Mouse (Mus musculus) forebrain, embryonic 12.5 days (tissue): ENCODE measurements around the gene Spats2. TPM values are rescaled to one million over a fixed set of nuclear protein-coding genes. Genes with fewer than 3 reads are reported as not detected.

Experiments
- ATAC-seq: fragments of 200-750 bp; cut with Nextera tagmentation; 2 replicates; pipeline ENCODE4 v1.8.0; 2017; ENCODE audit warnings: moderate TSS enrichment; ENCODE audit not compliant: low FRiP score
- H3K27ac ChIP-seq: fragments of 300-500 bp; sonication (generic); 2 replicates; pipeline ENCODE4 v1.5.1; 2016; ENCODE audit warnings: mild to moderate bottlenecking
- H3K27me3 ChIP-seq: fragments of 300-500 bp; sonication (generic); 2 replicates; pipeline ENCODE4 v1.6.1; 2016; ENCODE audit warnings: mild to moderate bottlenecking
- H3K36me3 ChIP-seq: fragments of 300-500 bp; sonication (generic); replicated peaks from 2 replicates; pipeline ENCODE4 v1.6.1; 2016; ENCODE audit warnings: mild to moderate bottlenecking
- H3K4me1 ChIP-seq: fragments of 300-500 bp; sonication (generic); 2 replicates; pipeline ENCODE4 v1.6.1; 2016
- H3K4me2 ChIP-seq: fragments of 300-500 bp; sonication (generic); 2 replicates; pipeline ENCODE4 v1.6.1; 2016; ENCODE audit warnings: mild to moderate bottlenecking, moderate library complexity
- H3K4me3 ChIP-seq: fragments of 300-500 bp; sonication (generic); replicated peaks from 2 replicates; pipeline ENCODE4 v1.5.1; 2016; ENCODE audit warnings: mild to moderate bottlenecking
- H3K9ac ChIP-seq: fragments of 300-500 bp; sonication (generic); 2 replicates; pipeline ENCODE4 v1.6.1; 2016; ENCODE audit warnings: mild to moderate bottlenecking
- H3K9me3 ChIP-seq: fragments of 300-500 bp; sonication (generic); 2 replicates; pipeline ENCODE4 v1.6.1; 2016
- WGBS: fragments of 180-500 bp; shearing (Covaris S2); methylation state at CpG from one replicate; pipeline ENCODE4 v1.1.7; 2016; 5-methylcytosine and 5-hydroxymethylcytosine counted together
- polyA plus RNA-seq: library from polyadenylated mRNA; unstranded; fragments of >200 nt; fragmentation: Nextera tagmentation; extraction: Ambion mirVana; gene quantifications from 2 replicates; pipeline ENCODE4 v1.2.1, GENCODE M21; 2016

The Spats2 gene
- polyA plus RNA-seq, 1 experiment from 2014 or later, result 69.8 TPM

- H3K36me3 ChIP-seq, result peaks cover 46% of the 10 kb centered on the region
- H3K27ac ChIP-seq, result no peak overlapping the region
- H3K27me3 ChIP-seq, result no peaks in the 10 kb centered on the region
- H3K9ac ChIP-seq, result no peak overlapping the region
- WGBS, result 96% methylated on average over 6 of the region's 6 CpGs
- H3K9me3 ChIP-seq, result no peaks in the 10 kb centered on the region
- H3K4me2 ChIP-seq, result no peak overlapping the region
- ATAC-seq, result no peak
- H3K4me3 ChIP-seq, result no peak overlapping the region
- no peaks in the 10 kb centered on the region for H3K4me1 ChIP-seq
Observed at GRCm38 (mm10) chr15:99172131-99172530, 46.4 kb downstream of the Spats2 start.

GRCm38 (mm10) chr15:99179639-99180038 lies 53.9 kb downstream of the Spats2 start:
- Histone ChIP-seq H3K4me3 (no peak overlapping the region), H3K27me3 (no peaks in the 10 kb centered on the region), H3K9me3 (no peaks in the 10 kb centered on the region), H3K4me2 (no peak overlapping the region), H3K36me3 (peaks cover 71% of the 10 kb centered on the region), H3K4me1 (no peaks in the 10 kb centered on the region), H3K9ac (no peak overlapping the region), H3K27ac (no peak overlapping the region)
- 86% methylated on average over 1 of the region's 2 CpGs for WGBS
- ATAC-seq, result no peak

- WGBS, result 94% methylated on average over 9 of the region's 9 CpGs
- no peak for ATAC-seq
Observed at GRCm38 (mm10) chr15:99184217-99184914, 58.6 kb downstream of the Spats2 start.

GRCm38 (mm10) chr15:99194358-99194757 lies 68.6 kb downstream of the Spats2 start:
- Histone ChIP-seq H3K4me3 (no peak overlapping the region), H3K27me3 (no peaks in the 10 kb centered on the region), H3K9me3 (no peaks in the 10 kb centered on the region), H3K27ac (no peak overlapping the region), H3K36me3 (peaks cover 34% of the 10 kb centered on the region), H3K9ac (no peak overlapping the region), H3K4me1 (peaks cover 20% of the 10 kb centered on the region), H3K4me2 (no peak overlapping the region)
- 85% methylated on average over 10 of the region's 10 CpGs for WGBS
- no peak for ATAC-seq

More at GRCm38 (mm10) chr15:99184217-99184914, 58.6 kb downstream of the Spats2 start:
- Histone ChIP-seq H3K4me3 (no peak overlapping the region), H3K9ac (no peak overlapping the region), H3K36me3 (peaks cover 78% of the 10 kb centered on the region), H3K9me3 (no peaks in the 10 kb centered on the region), H3K27ac (no peak overlapping the region), H3K4me1 (no peaks in the 10 kb centered on the region), H3K4me2 (no peak overlapping the region), H3K27me3 (no peaks in the 10 kb centered on the region)

- H3K36me3 ChIP-seq, result peaks cover 37% of the 10 kb centered on the region
Observed at GRCm38 (mm10) chr15:99195043-99195442, 69.3 kb downstream of the Spats2 start.

GRCm38 (mm10) chr15:99198761-99199160 lies 73.0 kb downstream of the Spats2 start:
- Histone ChIP-seq H3K4me1 (peaks cover 20% of the 10 kb centered on the region), H3K27me3 (no peaks in the 10 kb centered on the region), H3K27ac (no peak overlapping the region), H3K9me3 (no peaks in the 10 kb centered on the region), H3K4me2 (no peak overlapping the region), H3K4me3 (no peak overlapping the region), H3K36me3 (peaks cover 34% of the 10 kb centered on the region), H3K9ac (no peak overlapping the region)
- no peak for ATAC-seq

More at GRCm38 (mm10) chr15:99195043-99195442, 69.3 kb downstream of the Spats2 start:
- Histone ChIP-seq H3K4me3 (no peak overlapping the region), H3K4me1 (peaks cover 20% of the 10 kb centered on the region), H3K9me3 (no peaks in the 10 kb centered on the region), H3K4me2 (no peak overlapping the region), H3K9ac (no peak overlapping the region), H3K27ac (no peak overlapping the region), H3K27me3 (no peaks in the 10 kb centered on the region)
- WGBS, result 33% methylated on average over 6 of the region's 6 CpGs
- no peak for ATAC-seq

- 63% methylated on average over 8 of the region's 8 CpGs for WGBS
- H3K4me3 ChIP-seq, result no peak overlapping the region
Observed at GRCm38 (mm10) chr15:99205959-99206358, 80.2 kb downstream of the Spats2 start.

GRCm38 (mm10) chr15:99213183-99213582 lies 87.5 kb downstream of the Spats2 start:
- Histone ChIP-seq H3K9me3 (no peaks in the 10 kb centered on the region), H3K4me3 (no peak overlapping the region), H3K4me1 (no peaks in the 10 kb centered on the region), H3K27me3 (no peaks in the 10 kb centered on the region), H3K36me3 (peaks cover 59% of the 10 kb centered on the region), H3K27ac (no peak overlapping the region), H3K9ac (no peak overlapping the region), H3K4me2 (no peak overlapping the region)
- no peak for ATAC-seq
- WGBS, result 92% methylated on average over 10 of the region's 10 CpGs

More at GRCm38 (mm10) chr15:99205959-99206358, 80.2 kb downstream of the Spats2 start:
- no peaks in the 10 kb centered on the region for H3K27me3 ChIP-seq
- no peak overlapping the region for H3K4me2 ChIP-seq
- no peak for ATAC-seq
- peaks cover 63% of the 10 kb centered on the region for H3K36me3 ChIP-seq
- no peaks in the 10 kb centered on the region for H3K4me1 ChIP-seq
- no peak overlapping the region for H3K9ac ChIP-seq
- no peaks in the 10 kb centered on the region for H3K9me3 ChIP-seq
- no peak overlapping the region for H3K27ac ChIP-seq

GRCm38 (mm10) chr15:99214941-99215340 lies 89.2 kb downstream of the Spats2 start:
- no peak overlapping the region for H3K4me2 ChIP-seq
- no peak overlapping the region for H3K4me3 ChIP-seq
- no peak for ATAC-seq
- no peak overlapping the region for H3K9ac ChIP-seq
- H3K36me3 ChIP-seq, result peaks cover 42% of the 10 kb centered on the region
- no peaks in the 10 kb centered on the region for H3K9me3 ChIP-seq
- H3K27me3 ChIP-seq, result peaks cover 9% of the 10 kb centered on the region
- H3K27ac ChIP-seq, result no peak overlapping the region
- WGBS, result 73% methylated on average over 2 of the region's 2 CpGs
- H3K4me1 ChIP-seq, result no peaks in the 10 kb centered on the region

GRCm38 (mm10) chr15:99215741-99216463 lies 90.2 kb downstream of the Spats2 start:
- no peaks in the 10 kb centered on the region for H3K9me3 ChIP-seq
- H3K4me1 ChIP-seq, result no peaks in the 10 kb centered on the region
- H3K4me2 ChIP-seq, result no peak overlapping the region
- no peak overlapping the region for H3K4me3 ChIP-seq
- no peak overlapping the region for H3K27ac ChIP-seq
- peaks cover 34% of the 10 kb centered on the region for H3K36me3 ChIP-seq
- ATAC-seq, result no peak
- H3K27me3 ChIP-seq, result peaks cover 18% of the 10 kb centered on the region
- 87% methylated on average over 11 of the region's 11 CpGs for WGBS
- no peak overlapping the region for H3K9ac ChIP-seq

GRCm38 (mm10) chr15:99217630-99218029 lies 91.9 kb downstream of the Spats2 start:
- no peak overlapping the region for H3K27ac ChIP-seq
- H3K9me3 ChIP-seq, result no peaks in the 10 kb centered on the region
- H3K4me1 ChIP-seq, result 0 out of 2 replicates have a peak, but pooled peaks cover 5% of the 10 kb centered on the region
- ATAC-seq, result no peak
- H3K4me2 ChIP-seq, result no peak overlapping the region
- no peak overlapping the region for H3K4me3 ChIP-seq
- 87% methylated on average over 4 of the region's 4 CpGs for WGBS
- H3K27me3 ChIP-seq, result peaks cover 35% of the 10 kb centered on the region
- H3K36me3 ChIP-seq, result peaks cover 16% of the 10 kb centered on the region
- no peak overlapping the region for H3K9ac ChIP-seq

- Histone ChIP-seq H3K4me2 (no peak overlapping the region), H3K4me1 (peaks cover 37% of the 10 kb centered on the region), H3K9ac (no peak overlapping the region), H3K36me3 (no peaks in the 10 kb centered on the region), H3K4me3 (no peak overlapping the region), H3K27me3 (peaks cover 73% of the 10 kb centered on the region), H3K9me3 (no peaks in the 10 kb centered on the region), H3K27ac (no peak overlapping the region)
- 7% methylated on average over 8 of the region's 8 CpGs for WGBS
- ATAC-seq, result no peak
Observed at GRCm38 (mm10) chr15:99221315-99221952, 95.7 kb downstream of the Spats2 start.
